Mouse (Mus musculus): ENCODE measurements around the gene Prep.
"Not testable (repeated sequence)": the region's sequence is repeated elsewhere in the genome, so short reads cannot be mapped to it uniquely, and the experiment has no call there.

The Prep gene

GRCm38 (mm10) chr10:45121637-45122036 lies 54.6 kb downstream of the Prep start:
- DNase-seq (ENCODE audit: low spot score), result no peak

- DNase-seq (ENCODE audit: low spot score), result no peak
These were observed 55.5 kb downstream of the Prep start for GRCm38 (mm10) chr10:45122476-45122875.

GRCm38 (mm10) chr10:45123011-45123410 lies 56.0 kb downstream of the Prep start:
- no peak for DNase-seq (ENCODE audit: low spot score)

- no peak for DNase-seq (ENCODE audit: low spot score)
These were observed 62.1 kb downstream of the Prep start for GRCm38 (mm10) chr10:45129105-45129504.

- no peak for DNase-seq (ENCODE audit: low spot score)
These were observed 63.0 kb downstream of the Prep start for GRCm38 (mm10) chr10:45130004-45130403.

GRCm38 (mm10) chr10:45132371-45132770 lies 65.4 kb downstream of the Prep start:
- peak; percentile 60 for DNase-seq (ENCODE audit: low spot score)

- no peak for DNase-seq (ENCODE audit: low spot score)
These were observed 69.8 kb downstream of the Prep start for GRCm38 (mm10) chr10:45136806-45137205.

- no peak for DNase-seq (ENCODE audit: low spot score)
These were observed 72.9 kb downstream of the Prep start for GRCm38 (mm10) chr10:45139910-45140309.

- DNase-seq (ENCODE audit: low spot score), result no peak
These were observed 73.6 kb downstream of the Prep start for GRCm38 (mm10) chr10:45140474-45141212.

GRCm38 (mm10) chr10:45142359-45142758 lies 75.4 kb downstream of the Prep start:
- no peak for DNase-seq (ENCODE audit: low spot score)

- no peak for DNase-seq (ENCODE audit: low spot score)
These were observed 77.2 kb downstream of the Prep start for GRCm38 (mm10) chr10:45144038-45144817.

- DNase-seq (ENCODE audit: low spot score), result no peak
These were observed 79.8 kb downstream of the Prep start for GRCm38 (mm10) chr10:45146821-45147220.

GRCm38 (mm10) chr10:45151137-45151536 lies 84.1 kb downstream of the Prep start:
- DNase-seq (ENCODE audit: low spot score), result no peak

GRCm38 (mm10) chr10:45151771-45152692 lies 85.0 kb downstream of the Prep start:
- DNase-seq (ENCODE audit: low spot score), result no peak

GRCm38 (mm10) chr10:45154557-45155060 lies 87.6 kb downstream of the Prep start:
- DNase-seq (ENCODE audit: low spot score), result no peak

GRCm38 (mm10) chr10:45165851-45166250 lies 98.8 kb downstream of the Prep start:
- no peak for DNase-seq (ENCODE audit: low spot score)

GRCm38 (mm10) chr10:45173927-45174326 lies 106.9 kb downstream of the Prep start:
- no peak for DNase-seq (ENCODE audit: low spot score)

GRCm38 (mm10) chr10:45174345-45174744 lies 107.3 kb downstream of the Prep start:
- DNase-seq (ENCODE audit: low spot score), result no peak

GRCm38 (mm10) chr10:45177798-45178197 lies 110.8 kb downstream of the Prep start, which contains the start of gene Popdc3:
Popdc3 (plus strand) TSS chr10:45178098.
- not testable (repeated sequence) for DNase-seq (ENCODE audit: low spot score)

GRCm38 (mm10) chr10:45180677-45181326 lies 113.8 kb downstream of the Prep start:
- no peak for DNase-seq (ENCODE audit: low spot score)

GRCm38 (mm10) chr10:45181344-45181743 lies 114.3 kb downstream of the Prep start:
- no peak for DNase-seq (ENCODE audit: low spot score)

All from testis, postnatal 10 days (tissue).